Mouse (Mus musculus) olfactory bulb, adult 2 months (tissue): ENCODE measurements around the gene 5730522E02Rik.

Experiments used
- CTCF ChIP-seq: fragments of 200-500 bp; IDR thresholded peaks from 2 replicates; pipeline ENCODE4 v1.5.1; 2012; ENCODE audit warnings: low read depth, mild to moderate bottlenecking, low read length, moderate library complexity; ENCODE audit not compliant: insufficient read depth
- POLR2A ChIP-seq: fragments of 200-500 bp; IDR thresholded peaks from 2 replicates; pipeline ENCODE4 v1.6.1; 2012; ENCODE audit warnings: mild to moderate bottlenecking, low read depth, low read length, moderate library complexity; ENCODE audit not compliant: insufficient read depth

DNA sequence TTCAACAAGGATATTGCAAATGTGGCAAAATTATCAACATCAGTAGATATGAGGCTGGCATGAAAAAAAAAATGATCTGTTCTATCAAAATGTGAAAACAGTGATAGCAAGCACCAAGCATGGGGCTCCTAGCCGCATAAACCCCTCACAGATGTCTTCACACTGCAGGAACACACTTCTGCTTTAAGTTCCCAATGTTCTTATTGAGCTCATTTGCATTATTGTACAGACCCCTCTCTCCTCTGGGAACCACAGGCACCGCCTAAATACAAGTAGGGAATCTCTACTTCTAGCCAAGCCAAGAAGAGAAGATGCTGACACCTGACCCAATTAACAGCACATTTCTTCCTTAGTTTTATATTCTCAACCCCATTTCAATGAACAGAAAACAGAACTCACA is 105.9 kb downstream of the 5730522E02Rik start:
- TF ChIP-seq CTCF (no peak), POLR2A (no peak)
